Mouse (Mus musculus) midbrain, embryonic 15.5 days (tissue): Measurements from ENCODE around the gene Cpeb3. TPM values are rescaled to one million over a fixed set of nuclear protein-coding genes. Genes with fewer than 3 reads are reported as not detected.
"Not testable (repeated sequence)": the region's sequence is repeated elsewhere in the genome, so short reads cannot be mapped to it uniquely, and the experiment has no call there.

ENCODE experiments used
- ATAC-seq: fragments of 200-750 bp; cut with Nextera tagmentation; replicated peaks from 2 replicates; pipeline ENCODE4 v1.8.0; 2017; ENCODE audit warnings: moderate TSS enrichment
- H3K27ac ChIP-seq: fragments of 300-500 bp; sonication (generic); 2 replicates; pipeline ENCODE4 v1.5.1; 2015; ENCODE audit warnings: mild to moderate bottlenecking, inconsistent platforms
- H3K27me3 ChIP-seq: fragments of 300-500 bp; sonication (generic); replicated peaks from 2 replicates; pipeline ENCODE4 v1.6.1; 2015; ENCODE audit warnings: inconsistent platforms
- H3K36me3 ChIP-seq: fragments of 300-500 bp; sonication (generic); replicated peaks from 2 replicates; pipeline ENCODE4 v1.6.1; 2015; ENCODE audit warnings: inconsistent platforms
- H3K4me1 ChIP-seq: fragments of 300-500 bp; sonication (generic); 2 replicates; pipeline ENCODE4 v1.6.1; 2015; ENCODE audit warnings: inconsistent platforms
- H3K4me2 ChIP-seq: fragments of 300-500 bp; sonication (generic); 2 replicates; pipeline ENCODE4 v1.6.1; 2015; ENCODE audit warnings: inconsistent platforms, mild to moderate bottlenecking, moderate library complexity
- H3K4me3 ChIP-seq: fragments of 300-500 bp; sonication (generic); 2 replicates; pipeline ENCODE4 v1.5.1; 2015; ENCODE audit warnings: mild to moderate bottlenecking, inconsistent platforms
- H3K9ac ChIP-seq: fragments of 300-500 bp; sonication (generic); 2 replicates; pipeline ENCODE4 v1.6.1; 2015; ENCODE audit warnings: mild to moderate bottlenecking, inconsistent platforms
- H3K9me3 ChIP-seq: fragments of 300-500 bp; sonication (generic); 2 replicates; pipeline ENCODE4 v1.6.1; 2016; ENCODE audit warnings: inconsistent platforms
- WGBS: fragments of 180-500 bp; shearing (Covaris S2); methylation state at CpG from one replicate; pipeline ENCODE4 v1.1.7; 2015; ENCODE audit warnings: mixed read lengths; 5-methylcytosine and 5-hydroxymethylcytosine counted together
- polyA plus RNA-seq: library from polyadenylated mRNA; unstranded; fragments of >200 nt; fragmentation: Nextera tagmentation; extraction: Ambion mirVana; gene quantifications from 2 replicates; pipeline ENCODE4 v1.2.1, GENCODE M21; 2015

Cpeb3 gene
- polyA plus RNA-seq, 1 experiment from 2014 or later = 14.1 TPM

DNA sequence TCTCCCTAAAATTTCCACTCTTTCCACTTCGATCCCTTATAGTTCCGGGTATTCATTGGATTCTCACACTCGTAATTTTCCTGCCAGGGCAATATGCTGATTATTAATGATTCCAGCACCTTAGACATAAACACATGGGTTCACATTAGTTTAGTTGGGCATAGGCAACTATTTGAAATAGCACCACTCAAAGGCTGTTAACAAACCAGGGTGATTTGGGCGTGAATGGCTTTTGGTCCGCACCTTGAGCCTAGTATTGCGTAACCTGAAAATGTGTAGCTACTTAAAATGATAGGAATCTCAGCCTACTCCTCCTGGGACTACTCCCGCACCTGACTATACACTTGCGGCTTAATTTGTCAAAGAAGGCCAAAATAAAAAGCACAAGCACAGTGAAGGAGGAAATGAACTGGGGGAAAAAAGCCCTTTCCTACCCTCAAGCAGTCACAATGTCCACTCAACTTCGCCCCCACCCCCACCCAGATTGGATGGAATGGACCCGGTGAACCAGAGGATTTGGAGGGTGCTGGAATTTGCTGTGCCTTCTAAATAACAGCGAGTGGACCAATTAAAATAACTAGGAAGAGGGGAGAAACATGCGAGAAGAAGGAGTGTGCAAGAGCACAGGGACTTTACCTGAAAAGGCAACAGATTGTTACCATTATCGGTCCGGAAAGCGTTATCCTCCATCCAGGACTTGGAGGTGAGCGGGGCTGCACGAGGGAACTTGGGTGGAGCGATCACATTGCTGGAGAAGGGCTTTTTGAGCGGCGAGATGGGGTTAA, 34.9 kb downstream of the Cpeb3 start:
- H3K27ac ChIP-seq = peak overlapping the region; percentile 94

GRCm38 (mm10) chr19:37172566-37173130, 35.8 kb downstream of the Cpeb3 start:
- no peak for ATAC-seq
- H3K4me1 ChIP-seq = peaks cover 37% of the 10 kb centered on the region
- peak overlapping the region; percentile 9; the same call in 1 of the 2 replicates for H3K9ac ChIP-seq
- no peaks in the 10 kb centered on the region for H3K9me3 ChIP-seq
- H3K27ac ChIP-seq = no peak overlapping the region
- H3K36me3 ChIP-seq = no peaks in the 10 kb centered on the region
- no peaks in the 10 kb centered on the region for H3K27me3 ChIP-seq
- H3K4me2 ChIP-seq = peak overlapping the region; percentile 87
- peak overlapping the region; percentile 62 for H3K4me3 ChIP-seq
- WGBS = 70% methylated on average over 11 of the region's 11 CpGs

More for the DNA sequence above, 34.9 kb downstream of the Cpeb3 start:
- H3K9me3 ChIP-seq = no peaks in the 10 kb centered on the region
- no peaks in the 10 kb centered on the region for H3K36me3 ChIP-seq
- peak overlapping the region; percentile 79 for H3K9ac ChIP-seq
- WGBS = 26% methylated on average over 20 of the region's 20 CpGs
- H3K4me3 ChIP-seq = peak overlapping the region; percentile 62
- H3K4me1 ChIP-seq = peaks cover 41% of the 10 kb centered on the region
- ATAC-seq = no peak
- H3K4me2 ChIP-seq = peak overlapping the region; percentile 87
- no peaks in the 10 kb centered on the region for H3K27me3 ChIP-seq

GRCm38 (mm10) chr19:37172096-37172495, 36.3 kb downstream of the Cpeb3 start:
- Histone ChIP-seq H3K4me1 (peaks cover 36% of the 10 kb centered on the region), H3K27ac (no peak overlapping the region), H3K9me3 (no peaks in the 10 kb centered on the region), H3K4me2 (peak overlapping the region; percentile 87), H3K4me3 (peak overlapping the region; percentile 62), H3K36me3 (no peaks in the 10 kb centered on the region), H3K27me3 (no peaks in the 10 kb centered on the region), H3K9ac (peak overlapping the region; percentile 9; the same call in 1 of the 2 replicates)
- no peak for ATAC-seq
- WGBS = 45% methylated on average over 1 of the region's 1 CpGs

DNA sequence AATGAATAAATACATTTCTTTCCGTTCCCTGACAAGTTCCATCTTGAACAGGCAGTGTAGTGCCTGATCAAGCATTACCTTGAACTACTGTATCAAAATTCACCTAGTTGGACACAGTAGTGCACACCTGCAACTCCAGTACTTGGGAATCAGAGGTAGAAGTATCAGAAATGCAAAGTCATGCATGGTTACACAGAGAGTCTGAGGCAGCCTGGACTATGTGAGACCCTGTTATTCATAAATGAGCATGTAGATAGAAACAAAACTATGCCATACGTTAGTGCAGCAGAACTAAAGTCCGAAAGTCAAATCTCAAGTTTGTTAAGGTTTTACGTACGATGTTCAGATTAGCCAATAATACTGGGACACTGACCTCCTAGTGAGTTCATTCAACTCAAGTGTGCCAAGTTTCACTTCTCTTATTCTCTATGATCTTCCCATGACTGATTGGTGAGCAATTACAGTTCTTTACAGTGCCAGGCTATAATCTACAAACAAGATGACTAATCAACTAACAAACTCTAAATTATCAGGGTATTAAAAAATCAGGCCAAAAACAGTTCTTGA, 51.5 kb downstream of the Cpeb3 start:
- Histone ChIP-seq H3K9me3 (no peaks in the 10 kb centered on the region), H3K9ac (no peak overlapping the region), H3K4me3 (no peak overlapping the region), H3K4me1 (no peaks in the 10 kb centered on the region), H3K4me2 (no peak overlapping the region), H3K27me3 (no peaks in the 10 kb centered on the region), H3K27ac (no peak overlapping the region), H3K36me3 (no peaks in the 10 kb centered on the region)
- no peak for ATAC-seq
- WGBS = 87% methylated on average over 5 of the region's 5 CpGs

DNA sequence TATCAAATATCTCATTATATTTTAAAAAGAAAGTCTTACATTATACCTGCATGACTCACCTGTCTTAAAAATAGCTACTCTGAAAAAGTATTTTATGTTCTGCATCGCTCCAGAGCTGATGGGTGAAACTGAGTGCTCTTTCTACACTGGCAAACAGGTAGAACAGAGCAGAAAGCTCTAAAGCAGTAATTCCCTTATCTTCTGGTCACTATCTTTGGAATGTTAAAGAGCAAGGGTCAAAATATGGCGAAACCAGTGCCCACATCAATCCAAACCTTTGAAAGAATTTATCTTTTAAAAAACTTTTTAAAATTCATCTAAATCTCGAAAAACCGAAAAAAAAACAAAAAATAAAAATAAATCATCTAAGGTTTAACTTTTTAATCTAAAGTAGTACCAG, 52.4 kb downstream of the Cpeb3 start:
- H3K27ac ChIP-seq = 0 out of 2 replicates have a peak overlapping the region, but pooled peaks have one; percentile 20
- no peak overlapping the region for H3K9ac ChIP-seq
- H3K4me2 ChIP-seq = no peak overlapping the region
- no peaks in the 10 kb centered on the region for H3K36me3 ChIP-seq
- H3K9me3 ChIP-seq = no peaks in the 10 kb centered on the region
- no peak overlapping the region for H3K4me3 ChIP-seq
- WGBS = 87% methylated on average over 4 of the region's 4 CpGs
- H3K4me1 ChIP-seq = no peaks in the 10 kb centered on the region
- no peaks in the 10 kb centered on the region for H3K27me3 ChIP-seq
- no peak for ATAC-seq

DNA sequence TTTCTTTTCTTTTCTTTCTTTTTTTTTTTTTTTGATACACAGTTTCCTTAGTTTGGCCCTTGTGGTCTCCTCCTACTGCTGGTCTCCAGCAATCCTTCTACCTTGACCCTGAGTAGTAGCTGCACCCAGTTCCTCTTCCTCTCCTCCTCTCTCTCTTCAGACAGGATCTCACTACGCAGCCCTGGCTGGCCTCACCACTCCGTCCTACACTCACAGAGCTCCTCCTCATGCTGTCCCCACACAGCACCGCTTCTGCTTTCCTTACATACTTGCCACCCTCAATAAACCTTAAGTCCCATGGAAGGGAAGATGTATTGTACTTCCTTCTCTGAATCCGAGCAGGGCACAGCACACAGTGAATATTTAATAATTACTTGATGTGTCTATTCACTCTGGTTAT, 61.3 kb downstream of the Cpeb3 start:
- 87% methylated on average over 4 of the region's 4 CpGs for WGBS
- Histone ChIP-seq H3K36me3 (no peaks in the 10 kb centered on the region), H3K27ac (no peak overlapping the region), H3K9ac (no peak overlapping the region), H3K4me2 (no peak overlapping the region), H3K4me1 (no peaks in the 10 kb centered on the region), H3K27me3 (no peaks in the 10 kb centered on the region), H3K4me3 (no peak overlapping the region), H3K9me3 (no peaks in the 10 kb centered on the region)
- no peak for ATAC-seq

- H3K4me2 ChIP-seq = no peak overlapping the region
- WGBS = 89% methylated on average over 1 of the region's 1 CpGs
- ATAC-seq = no peak
- H3K9ac ChIP-seq = no peak overlapping the region
- H3K27ac ChIP-seq = no peak overlapping the region
- no peak overlapping the region for H3K4me3 ChIP-seq
- H3K9me3 ChIP-seq = no peaks in the 10 kb centered on the region
- H3K27me3 ChIP-seq = no peaks in the 10 kb centered on the region
- no peaks in the 10 kb centered on the region for H3K36me3 ChIP-seq
- H3K4me1 ChIP-seq = no peaks in the 10 kb centered on the region
Measured at GRCm38 (mm10) chr19:37145846-37146245, 62.6 kb downstream of the Cpeb3 start.

- no peak overlapping the region for H3K9ac ChIP-seq
- H3K36me3 ChIP-seq = no peaks in the 10 kb centered on the region
- no peak for ATAC-seq
- no peaks in the 10 kb centered on the region for H3K27me3 ChIP-seq
- 90% methylated on average over 5 of the region's 5 CpGs for WGBS
- H3K4me3 ChIP-seq = no peak overlapping the region
- H3K4me2 ChIP-seq = no peak overlapping the region
- H3K4me1 ChIP-seq = no peaks in the 10 kb centered on the region
- H3K27ac ChIP-seq = no peak overlapping the region
- H3K9me3 ChIP-seq = no peaks in the 10 kb centered on the region
Measured at GRCm38 (mm10) chr19:37145401-37145800, 63.0 kb downstream of the Cpeb3 start.

- H3K9ac ChIP-seq = no peak overlapping the region
- H3K4me2 ChIP-seq = no peak overlapping the region
- ATAC-seq = no peak
- no peak overlapping the region for H3K4me3 ChIP-seq
- no peaks in the 10 kb centered on the region for H3K9me3 ChIP-seq
- 79% methylated on average over 4 of the region's 4 CpGs for WGBS
- no peaks in the 10 kb centered on the region for H3K36me3 ChIP-seq
- no peaks in the 10 kb centered on the region for H3K4me1 ChIP-seq
- H3K27me3 ChIP-seq = no peaks in the 10 kb centered on the region
- H3K27ac ChIP-seq = no peak overlapping the region
Measured at GRCm38 (mm10) chr19:37141623-37142022, 66.8 kb downstream of the Cpeb3 start.

GRCm38 (mm10) chr19:37137133-37137532, 71.3 kb downstream of the Cpeb3 start:
- no peak overlapping the region for H3K4me2 ChIP-seq
- H3K4me3 ChIP-seq = no peak overlapping the region
- no peak overlapping the region for H3K9ac ChIP-seq
- no peak overlapping the region for H3K27ac ChIP-seq
- ATAC-seq = no peak
- 68% methylated on average over 2 of the region's 2 CpGs for WGBS
- H3K4me1 ChIP-seq = no peaks in the 10 kb centered on the region
- H3K27me3 ChIP-seq = no peaks in the 10 kb centered on the region
- no peaks in the 10 kb centered on the region for H3K36me3 ChIP-seq
- no peaks in the 10 kb centered on the region for H3K9me3 ChIP-seq

DNA sequence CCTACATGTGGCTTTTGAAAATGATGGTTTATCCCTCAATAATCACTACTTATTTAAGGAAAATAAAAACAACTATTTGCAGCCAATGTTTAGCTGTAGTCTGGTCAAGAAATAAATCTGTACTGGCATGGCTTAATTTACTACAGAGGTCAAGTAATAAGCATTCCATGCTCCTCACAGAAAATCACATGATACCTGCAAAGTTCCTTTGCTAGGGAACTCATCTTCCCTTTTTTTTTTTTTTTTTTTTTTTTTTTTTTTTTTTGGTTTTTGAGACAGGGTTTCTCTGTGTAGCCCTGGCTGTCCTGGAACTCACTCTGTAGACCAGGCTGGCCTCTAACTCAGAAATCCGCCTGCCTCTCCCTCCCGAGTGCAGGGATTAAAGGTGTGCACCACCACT, 72.9 kb downstream of the Cpeb3 start:
- not testable (repeated sequence) for H3K27ac ChIP-seq, ATAC-seq, H3K9me3 ChIP-seq, H3K4me2 ChIP-seq, H3K4me1 ChIP-seq, H3K36me3 ChIP-seq, H3K9ac ChIP-seq, H3K27me3 ChIP-seq, H3K4me3 ChIP-seq
- 92% methylated on average over 2 of the region's 2 CpGs for WGBS

DNA sequence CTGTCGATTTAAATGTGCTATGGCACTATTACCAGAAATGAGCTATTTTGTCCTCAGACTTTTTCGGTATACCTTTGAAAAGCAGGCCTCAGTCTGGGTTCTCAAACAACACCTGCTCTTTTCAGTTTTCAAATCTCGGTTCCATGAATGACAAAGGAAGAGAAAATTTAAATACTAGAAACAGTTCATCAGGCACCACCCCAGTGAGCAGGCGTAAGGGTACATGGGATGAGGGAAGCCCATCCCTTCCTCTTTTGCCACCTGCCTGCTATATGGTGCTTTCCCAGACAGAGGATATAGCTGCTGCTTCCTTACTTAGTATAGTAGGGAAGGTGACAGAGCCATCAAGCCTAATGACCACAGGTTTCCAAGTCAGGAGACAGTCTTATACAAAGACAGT, 74.7 kb downstream of the Cpeb3 start:
- no peak overlapping the region for H3K9ac ChIP-seq
- no peak for ATAC-seq
- 87% methylated on average over 4 of the region's 4 CpGs for WGBS
- no peaks in the 10 kb centered on the region for H3K9me3 ChIP-seq
- H3K4me3 ChIP-seq = no peak overlapping the region
- H3K4me2 ChIP-seq = no peak overlapping the region
- H3K27me3 ChIP-seq = no peaks in the 10 kb centered on the region
- no peaks in the 10 kb centered on the region for H3K4me1 ChIP-seq
- no peaks in the 10 kb centered on the region for H3K36me3 ChIP-seq
- no peak overlapping the region for H3K27ac ChIP-seq
